Mouse (Mus musculus) heart, adult 2 months (tissue): ENCODE measurements at regions not wholly inside any gene's neighbourhood (a gene's known extent, or its start where the extent isn't known, plus 50 kb on each side); places are given as distances from the start of the nearest gene placed in this dataset.

Source experiments
- DNase-seq, 2 experiments: peaks; one replicate each; pipeline ENCODE4 v3.0.0; 2021
- H3K27ac ChIP-seq: fragments of 200-600 bp; 2 replicates; pipeline ENCODE4 v1.8.1; 2022
- H3K27me3 ChIP-seq: fragments of 200-500 bp; 2 replicates; pipeline ENCODE4 v1.6.1; 2012; ENCODE audit warnings: mild to moderate bottlenecking, low read length, inconsistent platforms, mixed read lengths; ENCODE audit not compliant: control insufficient read depth, insufficient read depth
- H3K36me3 ChIP-seq: fragments of 200-500 bp; 2 replicates; pipeline ENCODE4 v1.6.1; 2012; ENCODE audit warnings: low read length, inconsistent platforms; ENCODE audit not compliant: control insufficient read depth, insufficient read depth
- H3K4me1 ChIP-seq: fragments of 200-500 bp; 2 replicates; pipeline ENCODE4 v1.6.1; 2011; ENCODE audit warnings: low read length; ENCODE audit not compliant: control insufficient read depth, insufficient read depth
- H3K4me3 ChIP-seq: fragments of 200-600 bp; 2 replicates; pipeline ENCODE4 v1.8.1; 2022
- H3K79me2 ChIP-seq: fragments of 200-500 bp; replicated peaks from 2 replicates; pipeline ENCODE4 v1.6.1; 2012; ENCODE audit warnings: mild to moderate bottlenecking, inconsistent platforms, low read length, moderate library complexity, mixed read lengths; ENCODE audit not compliant: control insufficient read depth, insufficient read depth
- H3K9ac ChIP-seq: fragments of 200-500 bp; 2 replicates; pipeline ENCODE4 v1.6.1; 2012; ENCODE audit warnings: low read depth, mild to moderate bottlenecking, control low read depth, inconsistent platforms, low read length, mixed read lengths
- CTCF ChIP-seq: fragments of 200-600 bp; IDR thresholded peaks from 2 replicates; pipeline ENCODE4 v1.8.1; 2022; ENCODE audit warnings: antibody characterized with exemption, mild to moderate bottlenecking, moderate library complexity
- EP300 ChIP-seq: fragments of 200-500 bp; IDR thresholded peaks from 2 replicates; pipeline ENCODE4 v1.6.1; 2011; ENCODE audit warnings: low read depth, low read length, control low read depth; ENCODE audit not compliant: insufficient read depth
- POLR2A ChIP-seq: fragments of 200-500 bp; IDR thresholded peaks from 2 replicates; pipeline ENCODE4 v1.6.1; 2011; ENCODE audit warnings: mild to moderate bottlenecking, low read depth, low read length, control low read depth; ENCODE audit not compliant: insufficient read depth
- WGBS: fragments of 180-500 bp; shearing (Covaris S2); methylation state at CpG from one replicate; pipeline ENCODE4 v1.1.7; 2018; 5-methylcytosine and 5-hydroxymethylcytosine counted together
- intact Hi-C: fragments of 180-260 bp; cut with DNase I; formaldehyde crosslinking; loops from one replicate; pipeline ENCODE4 v1.15.1; 2025

GRCm38 (mm10) chr9:113340838-113341237, 367.2 kb downstream of the Pdcd6ip start:
- H3K79me2 ChIP-seq: no peaks in the 10 kb centered on the region
- no peak overlapping the region for H3K4me3 ChIP-seq
- no peak for DNase-seq
- no peak overlapping the region for H3K9ac ChIP-seq
- no peak for TF ChIP-seq CTCF
- no peak for TF ChIP-seq POLR2A
- no peak for TF ChIP-seq EP300
- H3K36me3 ChIP-seq: no peaks in the 10 kb centered on the region
- no peaks in the 10 kb centered on the region for H3K4me1 ChIP-seq
- WGBS: 49% methylated on average over 6 of the region's 6 CpGs
- intact Hi-C loops: no loop called here
- H3K27ac ChIP-seq: no peak overlapping the region
- no peaks in the 10 kb centered on the region for H3K27me3 ChIP-seq

GRCm38 (mm10) chr9:113340036-113340435, 368.0 kb downstream of the Pdcd6ip start:
- intact Hi-C loops: no loop called here
- no peak overlapping the region for H3K27ac ChIP-seq
- WGBS: 47% methylated on average over 3 of the region's 3 CpGs

DNA sequence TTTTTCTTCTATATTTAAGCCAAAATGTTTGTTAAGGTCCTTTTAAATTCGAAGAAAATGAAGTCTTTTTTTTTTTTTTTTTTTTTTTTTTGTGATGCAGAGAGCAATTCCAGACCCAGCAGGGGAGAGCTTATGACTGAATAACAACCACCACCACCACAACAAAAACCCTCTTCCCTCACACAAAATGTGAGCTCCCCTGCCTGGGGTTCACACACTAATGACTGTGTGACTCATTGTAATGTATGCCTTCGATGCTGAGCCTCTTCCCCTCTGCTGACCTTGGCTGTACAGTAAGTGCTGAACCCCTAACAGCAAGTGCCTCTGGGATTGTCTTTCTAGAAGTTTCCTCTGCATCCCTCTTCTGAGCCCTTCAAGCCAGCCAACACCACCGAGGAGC, 383.6 kb downstream of the Pdcd6ip start:
- H3K27me3 ChIP-seq: no peaks in the 10 kb centered on the region
- H3K79me2 ChIP-seq: no peaks in the 10 kb centered on the region
- no peak overlapping the region for H3K27ac ChIP-seq
- WGBS: 58% methylated on average over 3 of the region's 3 CpGs
- TF ChIP-seq POLR2A (no peak), EP300 (no peak), CTCF (no peak)
- intact Hi-C loops: no loop called here
- H3K9ac ChIP-seq: no peak overlapping the region
- no peaks in the 10 kb centered on the region for H3K4me1 ChIP-seq
- no peak for DNase-seq
- H3K36me3 ChIP-seq: no peaks in the 10 kb centered on the region
- no peak overlapping the region for H3K4me3 ChIP-seq

More at GRCm38 (mm10) chr9:113340036-113340435, 368.0 kb downstream of the Pdcd6ip start:
- no peaks in the 10 kb centered on the region for H3K27me3 ChIP-seq
- H3K79me2 ChIP-seq: no peaks in the 10 kb centered on the region
- H3K9ac ChIP-seq: no peak overlapping the region
- no peaks in the 10 kb centered on the region for H3K36me3 ChIP-seq
- TF ChIP-seq CTCF (no peak), EP300 (no peak), POLR2A (no peak)
- no peak overlapping the region for H3K4me3 ChIP-seq
- no peaks in the 10 kb centered on the region for H3K4me1 ChIP-seq
- no peak for DNase-seq

DNA sequence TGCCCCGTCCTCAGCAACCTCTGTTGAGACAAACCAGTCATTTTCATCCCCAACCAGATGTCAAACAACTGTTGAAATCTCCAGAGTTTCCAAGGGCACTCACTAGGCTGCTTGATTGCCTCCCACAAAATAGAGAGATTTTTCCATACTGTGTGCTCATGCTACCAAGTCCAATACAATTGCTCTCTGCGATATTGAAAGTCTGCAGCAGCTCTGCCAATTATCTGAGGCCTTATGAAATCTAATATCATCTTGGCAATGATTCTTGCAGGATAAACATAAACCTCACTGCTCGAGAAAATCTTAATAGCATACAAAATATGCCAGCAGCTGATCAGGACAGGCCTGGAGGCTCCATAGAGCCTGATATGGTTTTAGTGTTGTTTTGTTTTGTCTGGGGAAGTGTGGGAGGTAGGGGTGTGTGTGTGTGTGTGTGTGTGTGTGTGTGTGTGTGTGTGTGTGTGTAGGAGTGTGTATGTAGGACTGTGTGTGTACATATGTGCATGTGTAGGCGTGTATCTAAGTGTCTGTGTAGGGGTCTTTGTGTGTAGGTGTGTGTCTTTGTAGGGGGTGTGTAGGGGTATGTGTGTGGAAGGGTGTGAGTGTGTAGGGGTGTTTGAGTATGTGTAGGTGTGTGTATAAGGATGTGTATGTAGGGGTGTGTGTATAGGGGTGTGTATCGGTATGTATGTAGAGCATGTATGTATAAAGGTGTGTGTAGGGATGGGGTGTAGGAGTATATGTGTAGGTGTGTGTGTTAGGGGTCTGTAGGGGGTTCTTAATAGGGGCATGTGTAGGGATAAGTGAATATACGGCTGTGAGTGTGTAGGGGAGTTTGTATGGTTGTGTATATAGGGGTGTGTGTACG, 398.1 kb downstream of the Pdcd6ip start:
- no peak for DNase-seq
- Histone ChIP-seq H3K79me2 (no peaks in the 10 kb centered on the region), H3K9ac (no peak overlapping the region), H3K36me3 (no peaks in the 10 kb centered on the region), H3K4me1 (no peaks in the 10 kb centered on the region), H3K27me3 (no peaks in the 10 kb centered on the region), H3K27ac (no peak overlapping the region), H3K4me3 (no peak overlapping the region)
- TF ChIP-seq CTCF: no peak
- no peak for TF ChIP-seq POLR2A
- TF ChIP-seq EP300: no peak
- 71% methylated on average over 7 of the region's 7 CpGs for WGBS
- intact Hi-C loops: loop anchor here (1.0 kb wide), 1 partner anchor 29 kb away; no protein-coding TSS in a partner anchor

GRCm38 (mm10) chr9:113305761-113306160, 402.3 kb downstream of the Pdcd6ip start:
- TF ChIP-seq POLR2A (no peak), CTCF (no peak), EP300 (no peak)
- WGBS: 59% methylated on average over 4 of the region's 4 CpGs
- no peaks in the 10 kb centered on the region for H3K36me3 ChIP-seq
- H3K4me1 ChIP-seq: no peaks in the 10 kb centered on the region
- no peaks in the 10 kb centered on the region for H3K79me2 ChIP-seq
- intact Hi-C loops: no loop called here
- no peak overlapping the region for H3K4me3 ChIP-seq
- no peak overlapping the region for H3K27ac ChIP-seq
- no peak for DNase-seq
- no peak overlapping the region for H3K9ac ChIP-seq
- H3K27me3 ChIP-seq: no peaks in the 10 kb centered on the region

GRCm38 (mm10) chr9:113302429-113302828, 405.6 kb downstream of the Pdcd6ip start:
- Histone ChIP-seq H3K79me2 (no peaks in the 10 kb centered on the region), H3K36me3 (no peaks in the 10 kb centered on the region), H3K9ac (no peak overlapping the region), H3K27ac (no peak overlapping the region), H3K27me3 (no peaks in the 10 kb centered on the region), H3K4me3 (no peak overlapping the region), H3K4me1 (no peaks in the 10 kb centered on the region)
- 24% methylated on average over 1 of the region's 1 CpGs for WGBS
- DNase-seq: no peak
- intact Hi-C loops: no loop called here
- TF ChIP-seq POLR2A: no peak
- TF ChIP-seq CTCF: no peak
- TF ChIP-seq EP300: no peak
